Mouse (Mus musculus) heart, embryonic 13.5 days (tissue): ENCODE results near the gene Syn3. TPM values are rescaled to one million over a fixed set of nuclear protein-coding genes. Genes with fewer than 3 reads are reported as not detected.

Experiments
- ATAC-seq: fragments of 200-750 bp; cut with Nextera tagmentation; 2 replicates; pipeline ENCODE4 v1.8.0; 2017; ENCODE audit warnings: moderate TSS enrichment; ENCODE audit not compliant: insufficient number of reproducible peaks, low FRiP score, low TSS enrichment; ENCODE audit errors: extremely low read depth
- H3K27ac ChIP-seq: fragments of 300-500 bp; sonication (generic); replicated peaks from 2 replicates; pipeline ENCODE4 v1.5.1; 2015; ENCODE audit warnings: moderate library complexity, mild to moderate bottlenecking, inconsistent platforms
- H3K27me3 ChIP-seq: fragments of 300-500 bp; sonication (generic); replicated peaks from 2 replicates; pipeline ENCODE4 v1.6.1; 2015; ENCODE audit warnings: mild to moderate bottlenecking, inconsistent platforms
- H3K36me3 ChIP-seq: fragments of 300-500 bp; sonication (generic); 2 replicates; pipeline ENCODE4 v1.6.1; 2015; ENCODE audit warnings: mild to moderate bottlenecking, inconsistent platforms
- H3K4me1 ChIP-seq: fragments of 300-500 bp; sonication (generic); 2 replicates; pipeline ENCODE4 v1.6.1; 2015; ENCODE audit warnings: inconsistent platforms
- H3K4me2 ChIP-seq: fragments of 300-500 bp; sonication (generic); 2 replicates; pipeline ENCODE4 v1.6.1; 2015; ENCODE audit warnings: inconsistent platforms, mild to moderate bottlenecking, moderate library complexity
- H3K4me3 ChIP-seq: fragments of 300-500 bp; sonication (generic); 2 replicates; pipeline ENCODE4 v1.5.1; 2015; ENCODE audit warnings: moderate library complexity, mild to moderate bottlenecking, inconsistent platforms
- H3K9ac ChIP-seq: fragments of 300-500 bp; sonication (generic); 2 replicates; pipeline ENCODE4 v1.6.1; 2015; ENCODE audit warnings: inconsistent platforms, mild to moderate bottlenecking, moderate library complexity
- H3K9me3 ChIP-seq: fragments of 300-500 bp; sonication (generic); 2 replicates; pipeline ENCODE4 v1.6.1; 2016; ENCODE audit warnings: inconsistent platforms
- WGBS: fragments of 180-500 bp; shearing (Covaris S2); methylation state at CpG from one replicate; pipeline ENCODE4 v1.1.7; 2015; ENCODE audit warnings: mixed read lengths; 5-methylcytosine and 5-hydroxymethylcytosine counted together
- polyA plus RNA-seq: library from polyadenylated mRNA; unstranded; fragments of >200 nt; fragmentation: Nextera tagmentation; extraction: Ambion mirVana; gene quantifications from 2 replicates; pipeline ENCODE4 v1.2.1, GENCODE M21; 2015

Gene Syn3
- polyA plus RNA-seq, 1 experiment from 2014 or later: 1.5 TPM

GRCm38 (mm10) chr10:86343362-86343761 is 155.3 kb downstream of the Syn3 start:
- Histone ChIP-seq H3K9me3 (no peaks in the 10 kb centered on the region), H3K36me3 (peaks cover 63% of the 10 kb centered on the region), H3K27ac (no peak overlapping the region), H3K4me1 (peaks cover 77% of the 10 kb centered on the region), H3K4me2 (no peak overlapping the region), H3K9ac (no peak overlapping the region), H3K27me3 (no peaks in the 10 kb centered on the region), H3K4me3 (no peak overlapping the region)
- no peak for ATAC-seq
- 71% methylated on average over 6 of the region's 6 CpGs for whole genome bisulfite sequencing

GRCm38 (mm10) chr10:86342713-86343112 is 156.0 kb downstream of the Syn3 start:
- Histone ChIP-seq H3K36me3 (peaks cover 57% of the 10 kb centered on the region), H3K27ac (no peak overlapping the region), H3K27me3 (no peaks in the 10 kb centered on the region), H3K4me3 (no peak overlapping the region), H3K4me1 (peaks cover 83% of the 10 kb centered on the region), H3K4me2 (no peak overlapping the region), H3K9ac (no peak overlapping the region), H3K9me3 (no peaks in the 10 kb centered on the region)
- WGBS: 37% methylated on average over 7 of the region's 7 CpGs
- ATAC-seq: no peak

- Histone ChIP-seq H3K9me3 (no peaks in the 10 kb centered on the region), H3K9ac (0 out of 2 replicates have a peak overlapping the region, but pooled peaks have one; percentile 50), H3K27ac (peak overlapping the region; percentile 75), H3K4me3 (no peak overlapping the region), H3K4me1 (peaks cover 89% of the 10 kb centered on the region), H3K4me2 (no peak overlapping the region), H3K36me3 (peaks cover 51% of the 10 kb centered on the region), H3K27me3 (no peaks in the 10 kb centered on the region)
- ATAC-seq: no peak
- 72% methylated on average over 4 of the region's 4 CpGs for WGBS
Measured at GRCm38 (mm10) chr10:86342151-86342550, 156.5 kb downstream of the Syn3 start.

GRCm38 (mm10) chr10:86341589-86341988 is 157.1 kb downstream of the Syn3 start:
- H3K4me3 ChIP-seq: no peak overlapping the region
- H3K9ac ChIP-seq: peak overlapping the region; percentile 50; the same call in 1 of the 2 replicates
- H3K4me1 ChIP-seq: peaks cover 94% of the 10 kb centered on the region
- 35% methylated on average over 8 of the region's 8 CpGs for WGBS
- no peaks in the 10 kb centered on the region for H3K27me3 ChIP-seq
- H3K9me3 ChIP-seq: no peaks in the 10 kb centered on the region
- peak overlapping the region; percentile 75; the same call in 1 of the 2 replicates for H3K27ac ChIP-seq
- peaks cover 48% of the 10 kb centered on the region for H3K36me3 ChIP-seq
- H3K4me2 ChIP-seq: no peak overlapping the region
- ATAC-seq: no peak

- peak overlapping the region; percentile 33 for H3K9ac ChIP-seq
- 62% methylated on average over 3 of the region's 3 CpGs for WGBS
- ATAC-seq: no peak
- H3K4me2 ChIP-seq: no peak overlapping the region
- peak overlapping the region; percentile 75 for H3K27ac ChIP-seq
- H3K4me3 ChIP-seq: no peak overlapping the region
- H3K27me3 ChIP-seq: no peaks in the 10 kb centered on the region
- H3K9me3 ChIP-seq: no peaks in the 10 kb centered on the region
- H3K36me3 ChIP-seq: peaks cover 42% of the 10 kb centered on the region
- H3K4me1 ChIP-seq: peaks cover 94% of the 10 kb centered on the region
Measured at GRCm38 (mm10) chr10:86340991-86341527, 157.6 kb downstream of the Syn3 start.

DNA sequence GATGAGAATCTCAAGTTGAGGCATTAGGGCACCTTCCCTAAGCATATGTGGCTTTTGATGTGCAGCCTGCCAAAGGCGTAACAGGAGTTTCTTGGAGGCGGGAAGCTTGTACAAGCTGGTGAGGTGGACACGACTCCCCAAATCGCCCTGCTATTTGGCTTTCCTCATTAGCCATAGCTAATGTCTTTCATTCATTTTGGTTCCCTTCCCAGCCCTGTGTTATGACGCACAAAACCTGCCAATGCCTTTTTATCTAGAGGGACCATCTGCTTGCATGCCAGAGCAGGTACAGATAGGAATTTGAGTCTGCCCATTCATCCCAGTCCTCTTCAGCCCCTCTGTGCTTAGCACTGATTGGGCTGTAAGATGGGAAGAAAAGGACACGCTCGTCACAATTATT is 158.3 kb downstream of the Syn3 start:
- no peak overlapping the region; the same call in 1 of the 2 replicates for H3K9ac ChIP-seq
- H3K36me3 ChIP-seq: peaks cover 37% of the 10 kb centered on the region
- H3K9me3 ChIP-seq: no peaks in the 10 kb centered on the region
- H3K27ac ChIP-seq: peak overlapping the region; percentile 75
- no peaks in the 10 kb centered on the region for H3K27me3 ChIP-seq
- ATAC-seq: no peak
- 81% methylated on average over 7 of the region's 7 CpGs for WGBS
- H3K4me1 ChIP-seq: peaks cover 95% of the 10 kb centered on the region
- H3K4me2 ChIP-seq: no peak overlapping the region
- no peak overlapping the region for H3K4me3 ChIP-seq

DNA sequence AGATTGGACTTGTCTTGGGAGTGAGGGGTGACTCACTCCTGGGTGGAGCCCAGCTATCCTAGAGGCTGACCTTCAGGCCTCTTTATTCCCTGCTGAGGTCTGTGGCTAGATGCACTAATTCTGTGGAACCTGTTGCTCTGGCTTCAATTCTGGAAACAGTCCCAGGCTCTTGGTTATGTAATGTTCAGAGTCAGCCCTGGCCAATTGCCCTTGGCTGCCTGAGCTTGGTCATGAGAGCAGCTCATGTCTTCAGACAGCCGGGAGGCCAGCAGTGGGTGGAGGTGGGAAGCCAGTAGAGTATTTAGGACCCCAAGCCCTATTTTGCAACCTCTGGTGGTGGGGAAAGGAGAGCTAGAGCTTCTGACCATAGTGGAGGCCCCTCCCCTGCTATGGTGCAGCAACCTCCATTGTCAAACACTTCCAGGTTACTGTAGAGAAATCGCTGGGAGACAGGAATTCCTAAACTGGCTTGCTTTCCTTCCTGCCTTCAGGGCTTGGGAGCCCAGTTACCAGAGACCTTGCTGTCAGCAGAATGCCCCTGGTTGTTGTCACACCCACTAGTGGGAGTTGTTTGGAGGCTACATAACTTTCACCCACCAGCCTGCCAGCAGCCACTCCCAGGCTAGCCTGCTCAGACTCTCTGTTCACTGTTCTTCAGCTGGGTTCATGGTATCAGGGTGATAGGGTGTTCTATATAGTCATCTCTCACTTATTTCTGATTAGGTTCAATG is 158.9 kb downstream of the Syn3 start:
- Histone ChIP-seq H3K4me1 (peaks cover 100% of the 10 kb centered on the region), H3K9me3 (no peaks in the 10 kb centered on the region), H3K4me2 (no peak overlapping the region; the same call in 1 of the 2 replicates), H3K9ac (peak overlapping the region; percentile 45; the same call in 1 of the 2 replicates), H3K27me3 (no peaks in the 10 kb centered on the region), H3K36me3 (peaks cover 35% of the 10 kb centered on the region), H3K4me3 (no peak overlapping the region), H3K27ac (peak overlapping the region; percentile 75)
- 20% methylated on average over 2 of the region's 2 CpGs for WGBS
- ATAC-seq: peak; percentile 16; the same call in 1 of the 2 replicates

DNA sequence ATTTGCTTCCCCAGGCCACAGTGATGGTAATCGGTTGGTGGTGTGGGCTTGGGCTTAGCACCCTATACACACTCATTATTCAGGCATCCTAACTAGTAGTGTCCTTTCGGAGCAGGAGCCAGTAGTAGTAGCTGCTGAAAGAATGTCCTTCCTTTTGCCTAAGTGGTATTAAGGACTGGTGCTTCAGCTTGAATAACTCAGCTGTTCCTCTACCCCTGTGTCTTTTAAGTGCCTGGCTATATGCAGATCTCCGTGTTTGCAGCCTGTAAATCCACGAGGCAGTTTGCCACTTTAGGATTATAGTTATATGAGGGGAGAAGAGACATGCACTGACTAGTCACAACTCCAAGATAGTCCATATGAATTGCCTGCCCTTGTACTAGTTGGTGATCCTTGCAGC is 159.6 kb downstream of the Syn3 start:
- WGBS: 54% methylated on average over 4 of the region's 4 CpGs
- Histone ChIP-seq H3K27ac (peak overlapping the region; percentile 75), H3K9me3 (no peaks in the 10 kb centered on the region), H3K4me3 (no peak overlapping the region), H3K9ac (no peak overlapping the region), H3K4me1 (peaks cover 100% of the 10 kb centered on the region), H3K27me3 (no peaks in the 10 kb centered on the region), H3K4me2 (no peak overlapping the region), H3K36me3 (peaks cover 28% of the 10 kb centered on the region)
- ATAC-seq: no peak

DNA sequence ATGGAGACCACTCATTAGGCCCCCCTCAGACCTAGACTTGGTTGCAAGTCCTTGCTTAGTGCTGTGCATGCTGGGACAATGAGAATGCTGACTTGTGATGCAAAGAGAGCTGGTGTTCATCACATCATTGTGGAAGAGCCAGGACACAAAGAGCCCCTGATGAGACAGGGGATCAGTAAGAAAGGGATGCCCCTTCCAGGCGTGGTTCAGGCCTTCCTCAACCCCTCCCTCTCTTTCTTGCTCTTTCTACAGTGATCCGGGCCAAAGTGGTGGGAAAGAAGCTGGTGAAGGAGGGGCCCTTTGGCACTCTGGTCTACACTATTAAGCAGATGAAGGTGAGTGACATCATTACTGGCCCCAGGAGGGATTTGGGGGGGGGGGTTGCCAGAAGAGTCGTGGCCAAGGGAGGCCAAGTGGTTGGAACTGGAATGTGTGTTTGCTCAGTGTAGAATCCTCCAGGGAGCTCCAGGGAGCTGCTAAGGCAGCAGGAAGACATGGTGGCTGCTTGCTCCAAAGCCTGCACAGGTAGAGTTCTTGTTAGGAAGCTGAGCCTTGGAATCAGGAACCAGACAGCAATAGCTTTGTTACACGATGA is 160.5 kb downstream of the Syn3 start:
- H3K4me1 ChIP-seq: peaks cover 100% of the 10 kb centered on the region

GRCm38 (mm10) chr10:86337239-86337638 is 161.5 kb downstream of the Syn3 start:
- Histone ChIP-seq H3K4me3 (no peak overlapping the region), H3K36me3 (peaks cover 20% of the 10 kb centered on the region), H3K27ac (0 out of 2 replicates have a peak overlapping the region, but pooled peaks have one; percentile 26), H3K9me3 (no peaks in the 10 kb centered on the region), H3K9ac (no peak overlapping the region), H3K4me2 (no peak overlapping the region), H3K4me1 (peaks cover 100% of the 10 kb centered on the region), H3K27me3 (no peaks in the 10 kb centered on the region)
- ATAC-seq: no peak
- WGBS: 38% methylated on average over 3 of the region's 3 CpGs

More for the DNA sequence above, 160.5 kb downstream of the Syn3 start:
- Histone ChIP-seq H3K4me2 (no peak overlapping the region), H3K4me3 (no peak overlapping the region), H3K27me3 (no peaks in the 10 kb centered on the region), H3K27ac (no peak overlapping the region), H3K36me3 (peaks cover 20% of the 10 kb centered on the region), H3K9ac (no peak overlapping the region), H3K9me3 (no peaks in the 10 kb centered on the region)
- WGBS: 60% methylated on average over 4 of the region's 4 CpGs
- ATAC-seq: no peak

DNA sequence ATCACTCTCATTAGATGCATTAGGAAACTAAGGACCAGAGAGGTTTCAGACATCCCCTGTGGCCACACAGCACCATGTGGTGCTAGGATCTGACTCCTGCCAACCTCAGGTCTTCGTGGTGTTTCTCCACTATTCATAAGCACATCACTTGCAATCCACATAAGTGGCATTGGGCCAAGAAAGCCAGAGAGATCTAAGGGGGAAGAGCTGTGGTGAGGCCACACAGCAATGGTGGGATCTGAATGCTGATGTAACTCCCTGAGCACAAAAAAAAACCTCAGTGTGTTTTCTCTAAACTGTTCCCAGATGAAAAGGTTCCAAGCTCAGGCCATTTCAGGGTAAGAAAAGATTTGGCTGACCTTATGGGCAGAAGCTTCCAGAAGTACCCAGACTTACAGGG is 162.2 kb downstream of the Syn3 start:
- H3K9ac ChIP-seq: no peak overlapping the region; the same call in 1 of the 2 replicates
- ATAC-seq: no peak
- H3K27ac ChIP-seq: 0 out of 2 replicates have a peak overlapping the region, but pooled peaks have one; percentile 26
- peaks cover 100% of the 10 kb centered on the region for H3K4me1 ChIP-seq
- no peak overlapping the region for H3K4me3 ChIP-seq
- no peak overlapping the region for H3K4me2 ChIP-seq
- H3K36me3 ChIP-seq: peaks cover 16% of the 10 kb centered on the region
- no peaks in the 10 kb centered on the region for H3K9me3 ChIP-seq
- no peaks in the 10 kb centered on the region for H3K27me3 ChIP-seq
- 33% methylated on average over 1 of the region's 1 CpGs for WGBS
